Mouse (Mus musculus): ENCODE measurements around the gene Pbld2.

- TF ChIP-seq CTCF (IDR thresholded peaks at IDR 0.05; ENCODE audit: control insufficient read depth, insufficient read depth, insufficient read length) (no peak), MYOD1 (IDR thresholded peaks at IDR 0.05; ENCODE audit: control insufficient read depth, insufficient read length, low read depth) (no peak), CEBPB (IDR thresholded peaks at IDR 0.05; ENCODE audit: low read depth) (no peak), MAX (IDR thresholded peaks at IDR 0.05) (no peak), USF1 (IDR thresholded peaks at IDR 0.05; ENCODE audit: low read depth) (no peak), FOSL1 (IDR thresholded peaks at IDR 0.05; ENCODE audit: insufficient read depth, low read length, poor library complexity, severe bottlenecking) (no peak), MYOG (IDR thresholded peaks at IDR 0.05; ENCODE audit: control insufficient read depth, extremely low read depth, insufficient read length) (no peak)
These were observed 40.4 kb downstream of the Pbld2 start for GRCm38 (mm10) chr10:63064516-63064915.
